Mouse (Mus musculus): Measurements from ENCODE around the gene Nectin1. TPM values are rescaled to one million over a fixed set of nuclear protein-coding genes. Genes with fewer than 3 reads are reported as not detected.

The Nectin1 gene
- total and polyA plus RNA-seq, 2 experiments from 2014 or later = 11.8 to 43.7 TPM

DNA sequence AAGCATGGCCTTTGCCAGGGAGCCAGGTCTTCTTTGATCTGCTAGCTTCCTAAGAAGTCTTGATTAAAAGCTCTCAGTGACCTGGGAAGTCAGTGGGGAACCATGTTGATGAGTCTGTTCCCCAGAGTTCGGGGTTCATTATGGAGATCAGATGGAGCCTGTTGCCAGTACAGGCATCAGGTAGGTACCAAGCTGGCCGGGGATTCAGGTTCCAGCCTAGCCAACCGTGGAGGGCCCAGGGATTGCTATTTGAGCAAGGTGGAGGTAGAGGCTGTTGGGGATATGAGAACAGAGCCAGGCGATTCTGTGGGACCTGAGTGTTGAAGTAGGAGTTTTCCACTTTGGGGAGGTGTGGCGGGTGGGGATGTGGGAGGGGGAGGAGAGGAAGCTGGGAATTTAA lies 30.6 kb downstream of the Nectin1 start:
- Histone ChIP-seq H3K4me1 (ENCODE audit: insufficient read depth) (no peaks in the 10 kb centered on the region), H3K27ac (ENCODE audit: low read depth, low read length) (no peak overlapping the region), H3K9ac (no peak overlapping the region), H3K4me2 (ENCODE audit: low read depth) (no peak overlapping the region), H3K4me3 (ENCODE audit: low read depth, low read length) (no peak overlapping the region), H3K36me3 (ENCODE audit: insufficient read depth) (no peaks in the 10 kb centered on the region), H3K9me3 (ENCODE audit: low read length) (no peaks in the 10 kb centered on the region), H3K27me3 (ENCODE audit: insufficient read depth, low read length) (no peaks in the 10 kb centered on the region)
- ATAC-seq = no peak
- no peak for TF ChIP-seq CTCF (IDR thresholded peaks at IDR 0.05; ENCODE audit: low read depth)
- no peak for DNase-seq
- 92% methylated on average over 5 of the region's 5 CpGs for WGBS

DNA sequence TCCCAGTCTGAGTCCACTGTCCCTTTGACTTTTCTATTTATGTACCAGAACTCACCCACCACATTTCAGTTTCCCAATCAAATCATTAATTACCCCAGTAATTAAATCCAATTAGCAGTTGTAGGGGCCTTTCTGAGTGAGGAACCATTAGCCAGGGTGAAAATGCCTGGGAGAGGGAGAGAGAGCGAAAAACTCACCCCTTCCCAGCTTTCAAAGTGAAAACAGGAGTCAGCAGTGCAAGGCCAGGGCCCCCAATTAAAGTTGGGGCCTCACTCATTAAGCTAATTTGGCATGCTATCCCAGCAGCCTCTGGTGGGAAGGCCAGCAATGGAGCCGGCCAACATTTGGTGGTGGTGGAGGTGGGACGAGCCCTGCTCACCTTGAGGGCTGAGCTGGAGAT lies 32.4 kb downstream of the Nectin1 start:
- TF ChIP-seq CTCF (IDR thresholded peaks at IDR 0.05; ENCODE audit: low read depth) = no peak
- Histone ChIP-seq H3K36me3 (ENCODE audit: insufficient read depth) (no peaks in the 10 kb centered on the region), H3K27ac (ENCODE audit: low read depth, low read length) (no peak overlapping the region), H3K4me1 (ENCODE audit: insufficient read depth) (no peaks in the 10 kb centered on the region), H3K9ac (no peak overlapping the region), H3K4me2 (ENCODE audit: low read depth) (no peak overlapping the region), H3K9me3 (ENCODE audit: low read length) (no peaks in the 10 kb centered on the region), H3K27me3 (ENCODE audit: insufficient read depth, low read length) (no peaks in the 10 kb centered on the region), H3K4me3 (ENCODE audit: low read depth, low read length) (no peak overlapping the region)
- WGBS = 43% methylated on average over 3 of the region's 3 CpGs
- ATAC-seq = no peak
- no peak for DNase-seq

DNA sequence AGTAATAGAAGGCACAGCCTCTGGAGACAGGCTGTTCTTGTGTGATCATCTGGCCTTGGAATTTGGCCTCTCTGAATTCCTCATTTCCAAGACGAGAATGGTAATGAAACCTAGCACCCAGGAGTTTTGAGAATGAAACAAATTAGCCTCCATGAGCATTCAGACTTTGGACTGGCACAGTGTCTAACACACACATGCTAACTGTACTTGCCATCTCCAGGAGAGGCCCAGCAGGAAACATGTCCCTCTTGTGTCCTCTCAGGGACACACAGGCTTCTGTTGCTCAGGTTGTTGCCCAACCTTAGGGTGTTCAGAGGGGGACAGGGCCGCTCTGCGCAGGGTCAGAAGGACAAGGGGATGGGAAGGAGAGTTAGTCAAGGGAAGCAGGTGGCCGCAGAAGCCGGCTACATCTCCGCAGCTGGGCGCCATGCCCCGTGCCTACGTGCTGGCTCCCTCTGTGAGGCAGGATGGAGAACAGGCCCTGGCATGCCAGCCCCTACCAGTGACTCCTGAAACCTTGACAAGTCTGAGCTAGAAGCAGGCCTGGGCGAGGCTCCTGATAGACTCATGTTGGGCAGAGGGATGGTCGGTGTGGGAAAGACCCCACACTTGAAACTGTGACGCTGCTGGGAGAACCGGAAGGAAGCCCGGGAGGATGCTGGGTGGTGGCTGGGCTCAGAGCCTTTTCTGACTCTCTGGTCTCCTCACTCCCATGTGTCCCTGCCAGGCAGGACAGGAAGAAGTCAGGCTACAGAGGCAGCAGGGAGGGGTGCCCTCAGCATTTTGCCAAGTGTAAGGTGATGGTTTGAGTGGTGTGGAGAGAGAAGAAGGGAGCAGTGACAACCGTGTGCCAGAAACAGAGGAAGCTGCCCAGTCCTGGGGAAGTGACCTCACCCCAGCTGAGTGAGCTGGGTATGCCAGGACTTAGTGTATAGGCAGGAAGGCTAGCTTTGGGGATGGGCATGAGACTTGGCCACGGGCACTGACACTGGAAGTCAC lies 33.9 kb downstream of the Nectin1 start:
- TF ChIP-seq CTCF (IDR thresholded peaks at IDR 0.05; ENCODE audit: low read depth) = no peak
- H3K9ac ChIP-seq = no peak overlapping the region
- ATAC-seq = no peak; the same call in 1 of the 2 replicates
- H3K27me3 ChIP-seq (ENCODE audit: insufficient read depth, low read length) = no peaks in the 10 kb centered on the region
- no peak overlapping the region for H3K4me2 ChIP-seq (ENCODE audit: low read depth)
- no peaks in the 10 kb centered on the region for H3K9me3 ChIP-seq (ENCODE audit: low read length)
- H3K27ac ChIP-seq (ENCODE audit: low read depth, low read length) = no peak overlapping the region
- H3K4me1 ChIP-seq (ENCODE audit: insufficient read depth) = no peaks in the 10 kb centered on the region
- H3K36me3 ChIP-seq (ENCODE audit: insufficient read depth) = no peaks in the 10 kb centered on the region
- no peak for DNase-seq
- H3K4me3 ChIP-seq (ENCODE audit: low read depth, low read length) = no peak overlapping the region
- 73% methylated on average over 16 of the region's 16 CpGs for WGBS

DNA sequence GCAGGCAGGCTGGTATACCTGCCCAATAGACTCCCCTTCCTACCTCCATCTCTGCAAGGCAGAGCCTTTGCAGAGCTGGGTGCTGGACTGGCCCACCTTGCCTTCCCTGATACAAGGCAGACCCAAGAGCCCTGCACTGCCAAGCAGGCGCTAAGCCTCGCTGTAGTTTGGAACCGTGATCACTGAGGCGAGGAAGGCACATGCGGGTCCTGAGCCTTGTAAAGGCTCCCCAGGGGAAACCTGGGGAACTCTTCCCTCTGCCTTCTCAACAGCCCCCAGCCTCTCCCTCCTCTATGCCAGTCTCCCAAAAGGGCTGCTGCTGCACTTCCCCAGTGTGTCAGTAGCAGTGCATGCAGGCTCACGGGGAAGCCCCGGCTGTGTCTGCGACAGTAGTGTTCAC lies 37.1 kb downstream of the Nectin1 start:
- Histone ChIP-seq H3K9me3 (ENCODE audit: low read length) (no peaks in the 10 kb centered on the region), H3K36me3 (ENCODE audit: insufficient read depth) (no peaks in the 10 kb centered on the region), H3K27ac (ENCODE audit: low read depth, low read length) (no peak overlapping the region), H3K9ac (no peak overlapping the region), H3K27me3 (ENCODE audit: insufficient read depth, low read length) (no peaks in the 10 kb centered on the region), H3K4me2 (ENCODE audit: low read depth) (no peak overlapping the region), H3K4me3 (ENCODE audit: low read depth, low read length) (no peak overlapping the region), H3K4me1 (ENCODE audit: insufficient read depth) (no peaks in the 10 kb centered on the region)
- ATAC-seq (peak; percentile 43), DNase-seq (no peak)
- WGBS = 47% methylated on average over 8 of the region's 8 CpGs
- no peak for TF ChIP-seq CTCF (IDR thresholded peaks at IDR 0.05; ENCODE audit: low read depth)

DNA sequence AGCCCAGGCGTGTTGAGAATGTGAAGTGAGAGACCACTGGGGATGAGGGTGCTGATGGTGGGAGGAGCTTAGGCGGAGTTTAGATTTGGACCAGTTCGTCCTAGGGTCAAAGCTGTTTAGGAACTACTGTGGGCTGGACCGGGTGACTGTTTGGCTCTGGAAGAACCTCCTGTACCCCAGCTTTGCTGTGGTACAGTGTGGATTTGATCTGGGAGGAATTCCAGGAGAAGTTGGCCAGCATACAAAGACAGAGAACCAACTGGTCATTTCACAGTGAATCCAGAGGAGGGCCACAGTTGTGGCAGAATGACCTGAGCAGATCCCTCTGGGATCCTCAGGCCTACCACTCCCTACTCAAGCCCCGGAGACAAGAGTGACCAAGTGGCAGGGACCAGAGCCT lies 38.6 kb downstream of the Nectin1 start:
- no peak overlapping the region for H3K4me3 ChIP-seq (ENCODE audit: low read depth, low read length)
- H3K9me3 ChIP-seq (ENCODE audit: low read length) = no peaks in the 10 kb centered on the region
- no peak for TF ChIP-seq CTCF (IDR thresholded peaks at IDR 0.05; ENCODE audit: low read depth)
- H3K9ac ChIP-seq = no peak overlapping the region
- ATAC-seq (no peak), DNase-seq (no peak)
- no peaks in the 10 kb centered on the region for H3K27me3 ChIP-seq (ENCODE audit: insufficient read depth, low read length)
- H3K4me1 ChIP-seq (ENCODE audit: insufficient read depth) = no peaks in the 10 kb centered on the region
- 78% methylated on average over 5 of the region's 5 CpGs for WGBS
- no peak overlapping the region for H3K4me2 ChIP-seq (ENCODE audit: low read depth)
- no peak overlapping the region for H3K27ac ChIP-seq (ENCODE audit: low read depth, low read length)
- no peaks in the 10 kb centered on the region for H3K36me3 ChIP-seq (ENCODE audit: insufficient read depth)

DNA sequence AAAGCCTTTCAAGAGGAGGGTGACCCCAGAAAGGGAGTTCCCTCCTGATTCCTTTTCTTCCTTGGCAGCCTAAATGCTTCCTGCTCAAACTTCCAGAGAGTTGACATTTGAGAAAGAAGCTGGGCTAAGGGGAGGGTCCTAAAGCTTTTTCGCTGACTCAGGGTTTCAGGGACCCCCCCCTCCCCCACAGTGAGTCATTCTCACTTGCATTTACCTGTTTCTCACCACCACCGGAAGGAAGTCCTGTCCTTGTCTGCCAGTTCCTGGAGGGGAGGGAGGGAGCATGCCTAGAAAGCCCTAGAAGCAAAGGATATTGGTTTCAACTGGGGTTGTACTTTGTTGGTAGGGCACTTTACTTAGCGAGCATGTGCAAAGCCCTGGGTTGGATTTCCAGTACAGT lies 40.2 kb downstream of the Nectin1 start:
- no peak overlapping the region for H3K9ac ChIP-seq
- WGBS = 69% methylated on average over 3 of the region's 3 CpGs
- no peaks in the 10 kb centered on the region for H3K36me3 ChIP-seq (ENCODE audit: insufficient read depth)
- no peak overlapping the region for H3K27ac ChIP-seq (ENCODE audit: low read depth, low read length)
- no peaks in the 10 kb centered on the region for H3K9me3 ChIP-seq (ENCODE audit: low read length)
- H3K4me2 ChIP-seq (ENCODE audit: low read depth) = no peak overlapping the region
- H3K4me1 ChIP-seq (ENCODE audit: insufficient read depth) = no peaks in the 10 kb centered on the region
- DNase-seq (no peak), ATAC-seq (no peak)
- no peak for TF ChIP-seq CTCF (IDR thresholded peaks at IDR 0.05; ENCODE audit: low read depth)
- H3K27me3 ChIP-seq (ENCODE audit: insufficient read depth, low read length) = no peaks in the 10 kb centered on the region
- H3K4me3 ChIP-seq (ENCODE audit: low read depth, low read length) = no peak overlapping the region

DNA sequence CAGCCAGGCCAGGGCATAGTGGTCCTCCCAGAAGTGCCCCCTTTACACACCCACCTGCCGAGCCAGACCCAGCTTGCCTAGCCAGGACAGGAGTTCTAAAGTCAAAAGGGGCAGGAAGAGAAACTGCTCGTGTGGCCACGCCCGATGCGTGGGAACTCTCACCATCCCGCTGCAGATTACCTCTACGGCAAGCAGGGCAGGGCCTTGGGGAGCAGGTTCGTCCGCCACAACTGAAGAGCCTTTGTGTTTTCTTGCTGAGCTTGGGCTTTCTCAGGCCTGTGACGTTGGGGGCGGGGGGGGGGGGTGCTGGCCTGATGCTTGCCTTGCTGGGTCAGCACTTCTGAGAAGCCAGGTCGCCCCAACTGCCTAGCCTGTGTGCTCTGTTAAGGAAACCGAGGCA lies 41.1 kb downstream of the Nectin1 start:
- 71% methylated on average over 13 of the region's 13 CpGs for whole genome bisulfite sequencing
- H3K27ac ChIP-seq (ENCODE audit: low read depth, low read length) = no peak overlapping the region
- TF ChIP-seq CTCF (IDR thresholded peaks at IDR 0.05; ENCODE audit: low read depth) = no peak
- DNase-seq = no peak
- H3K4me1 ChIP-seq (ENCODE audit: insufficient read depth) = no peaks in the 10 kb centered on the region
- H3K36me3 ChIP-seq (ENCODE audit: insufficient read depth) = no peaks in the 10 kb centered on the region
- H3K4me3 ChIP-seq (ENCODE audit: low read depth, low read length) = no peak overlapping the region
- no peaks in the 10 kb centered on the region for H3K9me3 ChIP-seq (ENCODE audit: low read length)
- no peaks in the 10 kb centered on the region for H3K27me3 ChIP-seq (ENCODE audit: insufficient read depth, low read length)
- no peak overlapping the region for H3K4me2 ChIP-seq (ENCODE audit: low read depth)
- H3K9ac ChIP-seq = no peak overlapping the region
- ATAC-seq = no peak
